Mouse (Mus musculus) heart, embryonic 15.5 days (tissue): ENCODE results near the gene Mxi1. TPM values are rescaled to one million over a fixed set of nuclear protein-coding genes. Genes with fewer than 3 reads are reported as not detected.
A peak's percentile ranks its signal among the peaks of the same experiment; 100 is the strongest.

Experiments
- ATAC-seq: fragments of 200-750 bp; cut with Nextera tagmentation; replicated peaks from 2 replicates; pipeline ENCODE4 v1.8.0; 2017; ENCODE audit warnings: low read depth, moderate TSS enrichment; ENCODE audit not compliant: insufficient number of reproducible peaks, insufficient read depth, low FRiP score
- H3K27ac ChIP-seq: fragments of 300-500 bp; sonication (generic); 2 replicates; pipeline ENCODE4 v1.5.1; 2015; ENCODE audit warnings: mild to moderate bottlenecking, inconsistent platforms
- H3K27me3 ChIP-seq: fragments of 300-500 bp; sonication (generic); 2 replicates; pipeline ENCODE4 v1.6.1; 2015; ENCODE audit warnings: inconsistent platforms
- H3K36me3 ChIP-seq: fragments of 300-500 bp; sonication (generic); 2 replicates; pipeline ENCODE4 v1.6.1; 2015; ENCODE audit warnings: mild to moderate bottlenecking, inconsistent platforms
- H3K4me1 ChIP-seq: fragments of 300-500 bp; sonication (generic); replicated peaks from 2 replicates; pipeline ENCODE4 v1.6.1; 2015; ENCODE audit warnings: inconsistent platforms
- H3K4me2 ChIP-seq: fragments of 300-500 bp; sonication (generic); 2 replicates; pipeline ENCODE4 v1.6.1; 2015; ENCODE audit warnings: inconsistent platforms, mild to moderate bottlenecking, moderate library complexity
- H3K4me3 ChIP-seq: fragments of 300-500 bp; sonication (generic); 2 replicates; pipeline ENCODE4 v1.5.1; 2015; ENCODE audit warnings: mild to moderate bottlenecking, inconsistent platforms
- H3K9ac ChIP-seq: fragments of 300-500 bp; sonication (generic); 2 replicates; pipeline ENCODE4 v1.6.1; 2015; ENCODE audit warnings: mild to moderate bottlenecking, inconsistent platforms
- H3K9me3 ChIP-seq: fragments of 300-500 bp; sonication (generic); replicated peaks from 2 replicates; pipeline ENCODE4 v1.6.1; 2016; ENCODE audit warnings: inconsistent platforms
- WGBS: fragments of 180-500 bp; shearing (Covaris S2); methylation state at CpG from one replicate; pipeline ENCODE4 v1.1.7; 2015; ENCODE audit warnings: mixed read lengths; 5-methylcytosine and 5-hydroxymethylcytosine counted together
- polyA plus RNA-seq: library from polyadenylated mRNA; unstranded; fragments of >200 nt; fragmentation: Nextera tagmentation; extraction: Ambion mirVana; gene quantifications from 2 replicates; pipeline ENCODE4 v1.2.1, GENCODE M21; 2015

The Mxi1 gene
- polyA plus RNA-seq, 1 experiment from 2014 or later: 38.6 TPM

DNA sequence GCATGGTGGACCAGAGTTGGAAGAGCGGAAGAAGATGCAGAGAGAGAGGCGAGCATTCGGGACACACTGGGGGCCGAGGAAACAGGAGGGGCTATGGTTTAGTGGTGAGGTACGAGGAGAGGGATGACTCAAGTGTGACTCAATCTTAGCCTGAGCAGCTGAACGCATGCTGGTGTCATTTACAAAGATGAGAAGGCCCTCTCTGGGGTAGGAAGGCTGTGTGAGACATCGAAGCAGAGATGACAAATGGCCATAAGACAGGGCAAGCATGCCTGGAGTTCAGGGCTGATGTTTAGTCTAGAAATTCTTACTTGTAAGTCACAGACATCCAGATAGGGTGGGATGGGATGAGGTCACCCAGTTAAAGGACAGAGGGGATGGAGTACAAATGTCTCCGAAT lies 98.1 kb downstream of the Mxi1 start:
- Histone ChIP-seq H3K9ac (no peak overlapping the region), H3K4me3 (no peak overlapping the region), H3K9me3 (no peaks in the 10 kb centered on the region), H3K4me1 (peaks cover 16% of the 10 kb centered on the region), H3K27me3 (no peaks in the 10 kb centered on the region), H3K27ac (no peak overlapping the region), H3K36me3 (no peaks in the 10 kb centered on the region), H3K4me2 (no peak overlapping the region)
- no peak for ATAC-seq
- 80% methylated on average over 8 of the region's 8 CpGs for WGBS

GRCm38 (mm10) chr19:53409663-53410307 lies 99.5 kb downstream of the Mxi1 start:
- H3K27ac ChIP-seq: no peak overlapping the region
- 55% methylated on average over 17 of the region's 17 CpGs for WGBS
- H3K9me3 ChIP-seq: no peaks in the 10 kb centered on the region
- H3K4me1 ChIP-seq: peaks cover 24% of the 10 kb centered on the region
- H3K36me3 ChIP-seq: no peaks in the 10 kb centered on the region
- no peak overlapping the region for H3K4me3 ChIP-seq
- H3K4me2 ChIP-seq: peak overlapping the region; percentile 31; the same call in 1 of the 2 replicates
- no peak overlapping the region for H3K9ac ChIP-seq
- no peaks in the 10 kb centered on the region for H3K27me3 ChIP-seq
- ATAC-seq: no peak

DNA sequence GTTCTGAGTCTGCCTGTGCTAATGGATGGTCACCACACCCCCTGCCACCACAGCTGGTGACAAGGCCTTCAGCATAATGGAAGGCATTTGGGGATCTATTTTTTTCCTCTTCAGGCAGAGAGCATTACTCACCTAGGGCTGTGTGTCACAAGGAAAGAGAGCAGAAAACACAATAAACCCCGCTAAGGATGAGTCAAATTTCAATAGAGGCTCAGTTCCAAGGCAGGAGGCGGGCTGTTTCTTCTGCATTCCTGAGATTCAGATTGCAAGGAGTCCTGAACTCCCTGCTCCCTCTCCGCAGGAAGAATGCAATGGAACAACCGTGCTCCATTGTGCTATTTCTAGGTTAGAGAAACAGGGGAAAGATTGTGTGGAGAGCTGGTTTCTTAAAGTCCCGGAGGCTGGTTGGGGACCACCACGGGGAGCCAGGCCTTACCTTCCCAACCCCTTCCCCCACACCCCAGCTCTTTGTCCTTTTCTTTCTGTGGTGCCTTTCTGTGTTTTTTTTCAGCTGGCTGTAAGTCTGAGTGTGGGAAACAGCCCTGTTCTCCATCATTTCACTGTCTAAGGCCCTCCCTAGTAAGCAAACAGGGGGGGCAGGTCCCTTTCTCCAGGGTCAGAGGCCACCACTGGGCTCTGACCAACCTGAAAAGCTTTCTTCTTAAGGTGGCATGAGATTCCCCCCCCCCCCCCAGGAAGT lies 102.0 kb downstream of the Mxi1 start:
- Histone ChIP-seq H3K4me2 (no peak overlapping the region), H3K27me3 (no peaks in the 10 kb centered on the region), H3K4me1 (peaks cover 24% of the 10 kb centered on the region), H3K9me3 (no peaks in the 10 kb centered on the region), H3K27ac (peak overlapping the region; percentile 68), H3K9ac (no peak overlapping the region), H3K36me3 (no peaks in the 10 kb centered on the region), H3K4me3 (no peak overlapping the region)
- peak; percentile 27; the same call in 1 of the 2 replicates for ATAC-seq
- 9% methylated on average over 6 of the region's 6 CpGs for WGBS

- no peak overlapping the region for H3K9ac ChIP-seq
- H3K4me2 ChIP-seq: no peak overlapping the region
- ATAC-seq: no peak
- WGBS: 70% methylated on average over 15 of the region's 15 CpGs
- no peak overlapping the region for H3K27ac ChIP-seq
- no peaks in the 10 kb centered on the region for H3K27me3 ChIP-seq
- no peaks in the 10 kb centered on the region for H3K9me3 ChIP-seq
- H3K4me3 ChIP-seq: no peak overlapping the region
- H3K36me3 ChIP-seq: no peaks in the 10 kb centered on the region
- H3K4me1 ChIP-seq: peaks cover 24% of the 10 kb centered on the region
Measured at GRCm38 (mm10) chr19:53413617-53414380, 103.5 kb downstream of the Mxi1 start.

DNA sequence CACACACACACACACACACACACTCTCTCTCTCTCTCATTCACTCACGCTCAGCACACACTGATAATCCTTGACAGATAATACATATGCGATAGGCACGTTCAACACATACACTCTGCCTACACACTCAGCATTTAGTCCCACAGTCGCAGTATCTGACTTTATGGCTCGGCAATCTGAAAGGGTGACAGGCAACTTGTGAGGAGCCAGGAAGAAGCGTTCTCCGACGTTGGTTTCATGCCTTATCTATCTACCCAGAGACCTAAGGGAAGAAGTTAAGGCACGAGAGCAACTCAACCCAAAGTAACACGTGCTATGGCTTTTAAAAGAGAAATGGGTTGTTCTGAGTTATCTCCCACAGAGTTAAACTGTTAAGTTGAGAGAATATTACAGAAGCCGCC lies 104.3 kb downstream of the Mxi1 start:
- Histone ChIP-seq H3K4me3 (no peak overlapping the region), H3K9ac (no peak overlapping the region), H3K27me3 (no peaks in the 10 kb centered on the region), H3K9me3 (no peaks in the 10 kb centered on the region), H3K4me2 (no peak overlapping the region), H3K36me3 (no peaks in the 10 kb centered on the region), H3K27ac (no peak overlapping the region), H3K4me1 (peaks cover 24% of the 10 kb centered on the region)
- 44% methylated on average over 11 of the region's 11 CpGs for WGBS
- no peak for ATAC-seq

DNA sequence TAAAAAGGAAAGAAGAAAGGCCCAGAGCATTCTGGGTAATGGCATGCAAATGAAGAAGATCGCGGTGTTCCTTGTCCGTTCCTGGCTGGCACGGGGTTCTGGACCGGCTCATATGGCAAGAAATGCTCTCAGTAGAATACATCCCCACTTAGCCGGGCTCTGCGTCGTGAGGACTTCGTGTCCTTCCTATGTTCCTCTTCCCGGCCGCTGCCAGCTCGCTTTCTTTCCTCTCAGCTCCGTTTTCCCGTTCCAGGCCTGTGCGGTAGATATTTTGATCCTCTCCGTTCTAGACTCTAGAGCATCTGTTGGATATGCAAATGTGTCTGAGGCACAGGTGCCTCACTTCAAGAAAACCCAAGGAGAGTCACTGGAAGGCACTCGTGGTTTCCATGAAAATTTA lies 104.9 kb downstream of the Mxi1 start:
- Histone ChIP-seq H3K9ac (no peak overlapping the region), H3K4me1 (peaks cover 20% of the 10 kb centered on the region), H3K9me3 (no peaks in the 10 kb centered on the region), H3K27me3 (no peaks in the 10 kb centered on the region), H3K36me3 (no peaks in the 10 kb centered on the region), H3K4me3 (no peak overlapping the region), H3K4me2 (no peak overlapping the region), H3K27ac (no peak overlapping the region)
- ATAC-seq: no peak
- 76% methylated on average over 17 of the region's 17 CpGs for WGBS

GRCm38 (mm10) chr19:53419834-53420233 lies 109.5 kb downstream of the Mxi1 start:
- Histone ChIP-seq H3K36me3 (no peaks in the 10 kb centered on the region), H3K27me3 (no peaks in the 10 kb centered on the region), H3K9me3 (no peaks in the 10 kb centered on the region), H3K4me1 (peaks cover 29% of the 10 kb centered on the region), H3K4me2 (no peak overlapping the region), H3K27ac (no peak overlapping the region), H3K9ac (no peak overlapping the region), H3K4me3 (no peak overlapping the region)
- WGBS: 40% methylated on average over 5 of the region's 5 CpGs
- no peak for ATAC-seq

DNA sequence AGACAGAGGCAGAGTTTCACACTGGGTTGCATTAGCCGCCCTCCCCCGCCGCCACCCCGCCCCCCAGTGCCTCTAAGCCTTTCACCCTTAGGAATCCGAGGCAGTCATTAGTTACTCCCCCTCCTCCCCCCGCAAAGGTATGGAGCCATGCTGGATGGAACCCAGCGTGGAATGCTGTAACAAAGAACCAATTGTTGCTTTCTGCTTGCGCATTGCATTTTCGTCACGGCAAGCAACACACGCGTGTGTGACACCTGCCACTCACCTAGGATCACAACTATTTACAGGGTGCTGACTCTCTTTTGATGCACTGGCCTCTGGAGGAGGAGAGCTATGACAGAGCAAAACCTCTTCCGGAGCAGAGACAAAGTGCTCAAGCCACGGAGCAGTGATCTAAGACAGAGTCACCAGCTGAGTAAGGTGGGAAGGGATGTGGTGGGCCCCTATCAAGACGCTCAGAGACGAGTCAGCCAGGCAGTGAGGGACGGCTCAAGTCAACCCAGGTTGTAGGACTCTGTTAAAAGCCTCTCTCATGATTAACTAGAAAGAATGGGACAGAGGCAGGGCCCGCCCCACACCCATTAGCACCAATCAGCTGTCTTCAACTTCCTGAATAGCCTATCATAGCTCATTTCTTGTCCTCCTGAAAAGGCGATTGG lies 110.7 kb downstream of the Mxi1 start:
- no peaks in the 10 kb centered on the region for H3K9me3 ChIP-seq
- H3K4me3 ChIP-seq: peak overlapping the region; percentile 50
- H3K4me2 ChIP-seq: peak overlapping the region; percentile 75
- WGBS: 3% methylated on average over 19 of the region's 19 CpGs
- peaks cover 32% of the 10 kb centered on the region for H3K4me1 ChIP-seq
- no peaks in the 10 kb centered on the region for H3K27me3 ChIP-seq
- peak overlapping the region; percentile 51 for H3K9ac ChIP-seq
- H3K36me3 ChIP-seq: no peaks in the 10 kb centered on the region
- peak; percentile 90 for ATAC-seq
- H3K27ac ChIP-seq: peak overlapping the region; percentile 85

GRCm38 (mm10) chr19:53421583-53422188 lies 111.4 kb downstream of the Mxi1 start:
- 2% methylated on average over 6 of the region's 6 CpGs for WGBS
- peak overlapping the region; percentile 75 for H3K4me2 ChIP-seq
- H3K9me3 ChIP-seq: no peaks in the 10 kb centered on the region
- H3K4me3 ChIP-seq: peak overlapping the region; percentile 50
- H3K27me3 ChIP-seq: no peaks in the 10 kb centered on the region
- peak; percentile 15; the same call in 1 of the 2 replicates for ATAC-seq
- H3K36me3 ChIP-seq: no peaks in the 10 kb centered on the region
- H3K4me1 ChIP-seq: peaks cover 32% of the 10 kb centered on the region
- peak overlapping the region; percentile 51; the same call in 1 of the 2 replicates for H3K9ac ChIP-seq
- H3K27ac ChIP-seq: peak overlapping the region; percentile 85

- H3K9ac ChIP-seq: no peak overlapping the region
- H3K4me3 ChIP-seq: no peak overlapping the region
- no peaks in the 10 kb centered on the region for H3K27me3 ChIP-seq
- no peaks in the 10 kb centered on the region for H3K9me3 ChIP-seq
- no peak overlapping the region for H3K27ac ChIP-seq
- 64% methylated on average over 18 of the region's 18 CpGs for WGBS
- peaks cover 39% of the 10 kb centered on the region for H3K4me1 ChIP-seq
- no peak for ATAC-seq
- H3K4me2 ChIP-seq: no peak overlapping the region
- H3K36me3 ChIP-seq: no peaks in the 10 kb centered on the region
Measured at GRCm38 (mm10) chr19:53422358-53423308, 112.3 kb downstream of the Mxi1 start.
